Mouse (Mus musculus): ENCODE data around the gene Daam2. TPM values are rescaled to one million over a fixed set of nuclear protein-coding genes. Genes with fewer than 3 reads are reported as not detected.

Gene Daam2
- polyA plus RNA-seq, 1 experiment from 2014 or later, result 3.9 TPM

GRCm38 (mm10) chr17:49515678-49516077 lies 48.5 kb downstream of the Daam2 start:
- ATAC-seq (replicated peaks; ENCODE audit: insufficient number of reproducible peaks, insufficient read depth, low FRiP score, low read depth), result no peak
- H3K27me3 ChIP-seq, result no peaks in the 10 kb centered on the region
- H3K9me3 ChIP-seq (replicated peaks), result no peaks in the 10 kb centered on the region
- no peak overlapping the region for H3K4me2 ChIP-seq
- WGBS, result 49% methylated on average over 4 of the region's 4 CpGs
- H3K4me1 ChIP-seq (replicated peaks), result peaks cover 45% of the 10 kb centered on the region
- no peak overlapping the region for H3K4me3 ChIP-seq
- no peak overlapping the region for H3K9ac ChIP-seq
- no peak overlapping the region for H3K27ac ChIP-seq
- H3K36me3 ChIP-seq, result no peaks in the 10 kb centered on the region

GRCm38 (mm10) chr17:49515141-49515540 lies 49.0 kb downstream of the Daam2 start:
- ATAC-seq (replicated peaks; ENCODE audit: insufficient number of reproducible peaks, insufficient read depth, low FRiP score, low read depth), result no peak
- no peaks in the 10 kb centered on the region for H3K36me3 ChIP-seq
- no peak overlapping the region for H3K9ac ChIP-seq
- H3K4me3 ChIP-seq, result no peak overlapping the region
- 88% methylated on average over 3 of the region's 3 CpGs for WGBS
- no peaks in the 10 kb centered on the region for H3K9me3 ChIP-seq (replicated peaks)
- H3K4me1 ChIP-seq (replicated peaks), result peaks cover 41% of the 10 kb centered on the region
- H3K4me2 ChIP-seq, result no peak overlapping the region
- no peak overlapping the region for H3K27ac ChIP-seq
- no peaks in the 10 kb centered on the region for H3K27me3 ChIP-seq

- Histone ChIP-seq H3K4me2 (no peak overlapping the region), H3K27ac (peak overlapping the region; percentile 40; the same call in 1 of the 2 replicates), H3K27me3 (no peaks in the 10 kb centered on the region), H3K9me3 (replicated peaks) (no peaks in the 10 kb centered on the region), H3K4me1 (replicated peaks) (peaks cover 27% of the 10 kb centered on the region), H3K4me3 (no peak overlapping the region), H3K36me3 (no peaks in the 10 kb centered on the region), H3K9ac (no peak overlapping the region)
- 19% methylated on average over 5 of the region's 5 CpGs for WGBS
- ATAC-seq (replicated peaks; ENCODE audit: insufficient number of reproducible peaks, insufficient read depth, low FRiP score, low read depth), result peak; percentile 78
These were observed 51.5 kb downstream of the Daam2 start for GRCm38 (mm10) chr17:49512671-49513085.

GRCm38 (mm10) chr17:49509431-49509830 lies 54.7 kb downstream of the Daam2 start:
- Histone ChIP-seq H3K4me1 (replicated peaks) (peaks cover 11% of the 10 kb centered on the region), H3K4me3 (no peak overlapping the region), H3K27me3 (no peaks in the 10 kb centered on the region), H3K27ac (no peak overlapping the region), H3K36me3 (no peaks in the 10 kb centered on the region), H3K9me3 (replicated peaks) (no peaks in the 10 kb centered on the region), H3K4me2 (no peak overlapping the region), H3K9ac (no peak overlapping the region)
- ATAC-seq (replicated peaks; ENCODE audit: insufficient number of reproducible peaks, insufficient read depth, low FRiP score, low read depth), result no peak
- 84% methylated on average over 16 of the region's 16 CpGs for WGBS

- Histone ChIP-seq H3K9me3 (replicated peaks) (no peaks in the 10 kb centered on the region), H3K27me3 (no peaks in the 10 kb centered on the region), H3K4me2 (no peak overlapping the region), H3K4me3 (no peak overlapping the region), H3K4me1 (replicated peaks) (peaks cover 3% of the 10 kb centered on the region; the same call in 1 of the 2 replicates), H3K9ac (no peak overlapping the region), H3K36me3 (no peaks in the 10 kb centered on the region), H3K27ac (no peak overlapping the region)
- ATAC-seq (replicated peaks; ENCODE audit: insufficient number of reproducible peaks, insufficient read depth, low FRiP score, low read depth), result no peak
- 67% methylated on average over 6 of the region's 6 CpGs for WGBS
These were observed 60.8 kb downstream of the Daam2 start for GRCm38 (mm10) chr17:49503246-49503900.

GRCm38 (mm10) chr17:49500234-49500633 lies 63.9 kb downstream of the Daam2 start:
- no peak for ATAC-seq (replicated peaks; ENCODE audit: insufficient number of reproducible peaks, insufficient read depth, low FRiP score, low read depth)
- 18% methylated on average over 2 of the region's 2 CpGs for WGBS
- no peak overlapping the region for H3K4me3 ChIP-seq

GRCm38 (mm10) chr17:49499635-49500034 lies 64.5 kb downstream of the Daam2 start:
- Histone ChIP-seq H3K4me1 (replicated peaks) (peaks cover 3% of the 10 kb centered on the region; the same call in 1 of the 2 replicates), H3K4me3 (no peak overlapping the region), H3K9me3 (replicated peaks) (no peaks in the 10 kb centered on the region), H3K27me3 (no peaks in the 10 kb centered on the region), H3K9ac (no peak overlapping the region), H3K4me2 (no peak overlapping the region), H3K36me3 (no peaks in the 10 kb centered on the region), H3K27ac (no peak overlapping the region)
- whole genome bisulfite sequencing, result 81% methylated on average over 2 of the region's 2 CpGs
- ATAC-seq (replicated peaks; ENCODE audit: insufficient number of reproducible peaks, insufficient read depth, low FRiP score, low read depth), result no peak

More at GRCm38 (mm10) chr17:49500234-49500633, 63.9 kb downstream of the Daam2 start:
- Histone ChIP-seq H3K27me3 (no peaks in the 10 kb centered on the region), H3K9ac (no peak overlapping the region), H3K27ac (no peak overlapping the region), H3K9me3 (replicated peaks) (no peaks in the 10 kb centered on the region), H3K4me1 (replicated peaks) (peaks cover 3% of the 10 kb centered on the region; the same call in 1 of the 2 replicates), H3K36me3 (no peaks in the 10 kb centered on the region), H3K4me2 (no peak overlapping the region)

- ATAC-seq (replicated peaks; ENCODE audit: insufficient number of reproducible peaks, insufficient read depth, low FRiP score, low read depth), result no peak
- H3K36me3 ChIP-seq, result peaks cover 8% of the 10 kb centered on the region; the same call in 1 of the 2 replicates
- H3K9ac ChIP-seq, result no peak overlapping the region
- no peaks in the 10 kb centered on the region for H3K27me3 ChIP-seq
- no peaks in the 10 kb centered on the region for H3K9me3 ChIP-seq (replicated peaks)
- H3K4me1 ChIP-seq (replicated peaks), result peaks cover 3% of the 10 kb centered on the region; the same call in 1 of the 2 replicates
- H3K27ac ChIP-seq, result no peak overlapping the region
- no peak overlapping the region for H3K4me3 ChIP-seq
- H3K4me2 ChIP-seq, result no peak overlapping the region
- 74% methylated on average over 3 of the region's 3 CpGs for WGBS
These were observed 66.0 kb downstream of the Daam2 start for GRCm38 (mm10) chr17:49498169-49498568.

- ATAC-seq (replicated peaks; ENCODE audit: insufficient number of reproducible peaks, insufficient read depth, low FRiP score, low read depth), result no peak
- WGBS, result 92% methylated on average over 4 of the region's 4 CpGs
- no peaks in the 10 kb centered on the region for H3K27me3 ChIP-seq
- no peak overlapping the region for H3K4me2 ChIP-seq
- H3K36me3 ChIP-seq, result peaks cover 8% of the 10 kb centered on the region; the same call in 1 of the 2 replicates
- no peak overlapping the region for H3K27ac ChIP-seq
- peaks cover 20% of the 10 kb centered on the region for H3K4me1 ChIP-seq (replicated peaks)
- no peak overlapping the region for H3K9ac ChIP-seq
- no peak overlapping the region for H3K4me3 ChIP-seq
- H3K9me3 ChIP-seq (replicated peaks), result no peaks in the 10 kb centered on the region
These were observed 70.9 kb downstream of the Daam2 start for GRCm38 (mm10) chr17:49493276-49493675.

- H3K4me3 ChIP-seq, result no peak overlapping the region
- H3K4me1 ChIP-seq (replicated peaks), result peaks cover 25% of the 10 kb centered on the region
- WGBS, result 27% methylated on average over 5 of the region's 5 CpGs
- no peaks in the 10 kb centered on the region for H3K27me3 ChIP-seq
- no peak overlapping the region for H3K9ac ChIP-seq
- no peaks in the 10 kb centered on the region for H3K9me3 ChIP-seq (replicated peaks)
- peak; percentile 89 for ATAC-seq (replicated peaks; ENCODE audit: insufficient number of reproducible peaks, insufficient read depth, low FRiP score, low read depth)
- H3K27ac ChIP-seq, result peak overlapping the region; percentile 77
- no peak overlapping the region; the same call in 1 of the 2 replicates for H3K4me2 ChIP-seq
- peaks cover 5% of the 10 kb centered on the region; the same call in 1 of the 2 replicates for H3K36me3 ChIP-seq
These were observed 75.0 kb downstream of the Daam2 start for GRCm38 (mm10) chr17:49489098-49489497.

- WGBS, result 43% methylated on average over 3 of the region's 3 CpGs
These were observed 79.7 kb downstream of the Daam2 start for GRCm38 (mm10) chr17:49484435-49484834.

GRCm38 (mm10) chr17:49481876-49482275 lies 82.3 kb downstream of the Daam2 start:
- no peak for ATAC-seq (replicated peaks; ENCODE audit: insufficient number of reproducible peaks, insufficient read depth, low FRiP score, low read depth)
- Histone ChIP-seq H3K4me2 (no peak overlapping the region), H3K9ac (no peak overlapping the region), H3K9me3 (replicated peaks) (no peaks in the 10 kb centered on the region), H3K4me1 (replicated peaks) (peaks cover 10% of the 10 kb centered on the region), H3K4me3 (no peak overlapping the region), H3K36me3 (peaks cover 9% of the 10 kb centered on the region; the same call in 1 of the 2 replicates), H3K27ac (no peak overlapping the region), H3K27me3 (no peaks in the 10 kb centered on the region)
- 92% methylated on average over 3 of the region's 3 CpGs for WGBS

More at GRCm38 (mm10) chr17:49484435-49484834, 79.7 kb downstream of the Daam2 start:
- Histone ChIP-seq H3K4me1 (replicated peaks) (peaks cover 19% of the 10 kb centered on the region), H3K4me2 (no peak overlapping the region), H3K36me3 (peaks cover under 1% of the 10 kb centered on the region; the same call in 1 of the 2 replicates), H3K9ac (no peak overlapping the region), H3K9me3 (replicated peaks) (no peaks in the 10 kb centered on the region), H3K27ac (no peak overlapping the region), H3K4me3 (no peak overlapping the region), H3K27me3 (no peaks in the 10 kb centered on the region)
- no peak for ATAC-seq (replicated peaks; ENCODE audit: insufficient number of reproducible peaks, insufficient read depth, low FRiP score, low read depth)

Data from heart, embryonic 15.5 days (tissue).